Mouse (Mus musculus) ovary, adult 2 months (tissue): Measurements from ENCODE around the gene Tmem80. TPM values are rescaled to one million over a fixed set of nuclear protein-coding genes. Genes with fewer than 3 reads are reported as not detected.

Source experiments
- polyA plus RNA-seq: library from polyadenylated mRNA; depleted of rRNA; stranded (reverse); fragments of >200 nt; gene quantifications from 2 replicates; pipeline ENCODE4 v1.2.3, GENCODE M21; 2012; rRNA removed

The Tmem80 gene
- polyA plus RNA-seq: 39.0 and 45.8 TPM in 2 replicates

GRCm38 (mm10) chr7:141327469-141328372 lies at the start of gene Tmem80, which contains the start of gene Deaf1:
TSS of gene Tmem80 (plus strand) at chr7:141327739.
TSS of gene Deaf1 (minus strand) at chr7:141327690.

GRCm38 (mm10) chr7:141278766-141279590 lies 48.6 kb upstream of the Tmem80 start, which contains the start of gene Sct:
TSS of gene Sct (minus strand) at chr7:141279133.

DNA sequence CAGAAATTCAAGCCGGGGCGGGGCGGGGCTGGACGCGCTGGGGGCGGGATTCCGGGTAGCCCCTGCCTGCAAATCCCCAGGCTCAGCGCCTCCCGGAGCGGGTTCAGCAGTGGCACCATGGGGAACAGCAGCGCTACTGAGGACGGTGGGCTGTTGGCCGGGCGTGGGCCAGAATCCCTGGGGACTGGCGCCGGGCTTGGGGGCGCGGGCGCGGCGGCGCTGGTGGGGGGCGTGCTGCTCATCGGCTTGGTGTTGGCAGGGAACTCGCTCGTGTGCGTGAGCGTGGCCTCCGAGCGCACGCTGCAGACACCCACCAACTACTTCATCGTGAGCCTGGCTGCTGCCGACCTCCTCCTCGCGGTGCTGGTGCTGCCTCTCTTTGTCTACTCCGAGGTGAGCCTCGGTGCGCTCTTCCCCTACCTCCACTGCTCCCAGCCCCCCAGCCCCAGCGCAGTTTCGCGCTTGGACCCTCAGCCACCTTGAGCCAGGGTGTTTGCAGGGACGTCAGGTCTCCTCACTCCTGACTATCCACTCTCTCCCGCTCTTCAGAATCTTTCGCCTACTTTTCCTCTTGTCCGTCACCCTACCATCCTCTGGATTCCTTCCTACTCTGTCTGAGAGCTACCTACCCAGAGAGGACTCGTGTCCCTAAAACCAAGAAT lies 35.5 kb upstream of the Tmem80 start, which contains the start of gene Drd4:
Gene Drd4 (plus strand): TSS at position 86 of the 662 bp plus-strand sequence.

GRCm38 (mm10) chr7:141338576-141339131 lies 11.1 kb downstream of the Tmem80 start, which contains the start of gene Eps8l2:
TSS of gene Eps8l2 (plus strand) at chr7:141338880.

Other genes with a start within 250 kb of the Tmem80 start
- gene Pkp3, start 249.5 kb upstream of the Tmem80 start, polyA plus RNA-seq: 13.5 and 14.9 TPM in 2 replicates
- gene Sigirr, start 227.2 kb upstream of the Tmem80 start, polyA plus RNA-seq: 11.4 and 12.8 TPM in 2 replicates
- 2.1 and 2.7 TPM in 2 replicates for gene Ano9, start 209.9 kb upstream of the Tmem80 start, polyA plus RNA-seq
- gene Ptdss2, start 205.4 kb upstream of the Tmem80 start, polyA plus RNA-seq: 62.9 and 65.4 TPM in 2 replicates
- 248 and 267 TPM in 2 replicates for gene Rnh1, start 154.9 kb upstream of the Tmem80 start, polyA plus RNA-seq
- gene Hras, start 133.7 kb upstream of the Tmem80 start, polyA plus RNA-seq: 87.5 and 94.7 TPM in 2 replicates
- gene Lrrc56, start 133.6 kb upstream of the Tmem80 start, polyA plus RNA-seq: 13.4 and 23.5 TPM in 2 replicates
- gene Lmntd2, start 113.7 kb upstream of the Tmem80 start, polyA plus RNA-seq: 3.1 and 4.9 TPM in 2 replicates
- 46.2 and 50.8 TPM in 2 replicates for gene Rassf7, start 111.9 kb upstream of the Tmem80 start, polyA plus RNA-seq
- gene Phrf1, start 99.0 kb upstream of the Tmem80 start, polyA plus RNA-seq: 22.2 and 24.8 TPM in 2 replicates
- 57.8 and 77.3 TPM in 2 replicates for gene Irf7, start 61.3 kb upstream of the Tmem80 start, polyA plus RNA-seq
- 1.2 and 1.6 TPM in 2 replicates for gene Cdhr5, start 51.0 kb upstream of the Tmem80 start, polyA plus RNA-seq
- gene Sct, start 48.6 kb upstream of the Tmem80 start, polyA plus RNA-seq: 15.3 and 19.9 TPM in 2 replicates
- gene Drd4, start 35.7 kb upstream of the Tmem80 start, polyA plus RNA-seq: 22.0 and 22.8 TPM in 2 replicates
- 26.5 and 30.5 TPM in 2 replicates for gene Deaf1, start within 50 bp of the Tmem80 start, polyA plus RNA-seq
- 20.8 and 24.1 TPM in 2 replicates for gene Eps8l2, start 11.1 kb downstream of the Tmem80 start, polyA plus RNA-seq
- gene Taldo1, start 64.5 kb downstream of the Tmem80 start, polyA plus RNA-seq: 165 and 186 TPM in 2 replicates
- gene Gatd1, start 86.4 kb downstream of the Tmem80 start, polyA plus RNA-seq: 109 and 117 TPM in 2 replicates
- gene Cend1, start 101.8 kb downstream of the Tmem80 start, polyA plus RNA-seq: 0.26 and 0.55 TPM in 2 replicates
- gene Slc25a22, start 110.2 kb downstream of the Tmem80 start, polyA plus RNA-seq: 105 and 114 TPM in 2 replicates
- 18.9 and 28.4 TPM in 2 replicates for gene Pidd1, start 116.3 kb downstream of the Tmem80 start, polyA plus RNA-seq
- gene Rplp2, start 119.6 kb downstream of the Tmem80 start, polyA plus RNA-seq: 775 and 918 TPM in 2 replicates
- gene Pnpla2, start 127.5 kb downstream of the Tmem80 start, polyA plus RNA-seq: 237 and 253 TPM in 2 replicates
- 69.1 and 83.9 TPM in 2 replicates for gene Cracr2b, start 133.4 kb downstream of the Tmem80 start, polyA plus RNA-seq
- gene Cd151, start 139.7 kb downstream of the Tmem80 start, polyA plus RNA-seq: 818 and 883 TPM in 2 replicates
- 90.7 and 143 TPM in 2 replicates for gene Polr2l, start 147.4 kb downstream of the Tmem80 start, polyA plus RNA-seq
- gene Tspan4, start 147.5 kb downstream of the Tmem80 start, polyA plus RNA-seq: 331 and 388 TPM in 2 replicates
- 43.5 and 47.7 TPM in 2 replicates for gene Chid1, start 212.1 kb downstream of the Tmem80 start, polyA plus RNA-seq
- gene Ap2a2, start 234.4 kb downstream of the Tmem80 start, polyA plus RNA-seq: 38.0 and 45.4 TPM in 2 replicates